Mouse (Mus musculus) spleen, postnatal 4 days (tissue): ENCODE results near the gene Stx18.

Experiments
- DNase-seq, 2 experiments: peaks; one replicate each; pipeline ENCODE4 v3.0.0; 2022; ENCODE audit warnings: low spot score in 2 of 2

Stx18 gene

GRCm38 (mm10) chr5:38129339-38129738 is 90.8 kb downstream of the Stx18 start:
- DNase-seq, result no peak

DNA sequence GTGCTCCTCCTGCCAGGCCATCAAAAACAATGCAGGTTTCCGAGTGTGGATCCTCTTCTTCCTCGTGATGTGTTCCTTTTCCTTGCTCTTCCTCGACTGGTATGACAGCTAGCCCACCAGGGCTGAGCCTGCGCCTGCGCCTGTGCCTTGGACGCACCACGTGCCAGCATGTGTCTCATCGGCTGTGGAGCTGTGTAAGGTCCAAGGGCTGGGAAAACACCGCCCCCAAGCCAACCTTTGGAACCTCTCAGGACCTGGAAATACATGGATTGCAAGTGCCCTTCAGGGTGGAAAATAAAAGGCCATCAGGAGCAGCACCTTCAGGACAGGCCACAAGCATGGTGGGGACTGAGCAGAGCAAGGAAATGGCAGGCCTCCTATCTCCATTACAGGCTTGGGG is 97.7 kb downstream of the Stx18 start:
- no peak for DNase-seq

DNA sequence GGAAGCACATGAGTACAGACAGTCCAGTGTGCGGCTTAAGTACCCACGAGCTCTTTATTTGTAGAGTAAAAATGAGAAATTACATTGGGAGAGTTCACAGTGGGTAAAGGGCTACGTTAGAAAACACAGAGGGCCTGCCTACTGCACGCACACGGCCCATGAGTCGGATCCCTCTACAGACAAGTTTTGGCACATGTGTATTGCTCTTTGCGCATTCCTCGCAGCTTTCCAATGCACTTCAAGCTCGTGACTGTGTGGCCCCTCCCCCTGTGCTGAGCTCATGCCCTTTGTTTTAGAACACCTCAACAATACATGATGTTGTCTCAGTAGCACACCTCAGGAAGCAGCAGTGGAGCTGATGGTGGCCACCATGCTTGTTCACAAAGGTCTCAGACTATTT is 98.6 kb downstream of the Stx18 start:
- no peak for DNase-seq

- DNase-seq, result no peak
These were observed 102.4 kb downstream of the Stx18 start for GRCm38 (mm10) chr5:38140893-38141292.

DNA sequence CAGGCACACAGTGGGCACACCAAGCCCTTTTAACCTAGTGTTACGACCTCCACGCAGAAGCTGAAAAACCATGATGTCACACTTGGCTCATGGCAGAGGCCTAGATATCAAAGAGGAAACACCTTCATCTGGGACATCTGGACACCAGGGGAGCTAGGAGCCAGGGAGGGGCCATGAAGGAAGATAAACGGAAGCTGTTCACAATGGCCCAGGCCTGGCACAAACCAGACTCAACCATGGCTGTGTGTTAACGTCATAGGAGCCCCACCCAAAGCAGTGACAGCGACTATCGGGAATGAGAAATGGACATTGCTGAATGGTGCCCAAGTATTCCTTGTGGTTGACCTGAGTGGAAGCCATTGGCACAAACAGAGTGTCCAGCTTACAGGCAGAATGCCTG is 108.0 kb downstream of the Stx18 start:
- no peak for DNase-seq

DNA sequence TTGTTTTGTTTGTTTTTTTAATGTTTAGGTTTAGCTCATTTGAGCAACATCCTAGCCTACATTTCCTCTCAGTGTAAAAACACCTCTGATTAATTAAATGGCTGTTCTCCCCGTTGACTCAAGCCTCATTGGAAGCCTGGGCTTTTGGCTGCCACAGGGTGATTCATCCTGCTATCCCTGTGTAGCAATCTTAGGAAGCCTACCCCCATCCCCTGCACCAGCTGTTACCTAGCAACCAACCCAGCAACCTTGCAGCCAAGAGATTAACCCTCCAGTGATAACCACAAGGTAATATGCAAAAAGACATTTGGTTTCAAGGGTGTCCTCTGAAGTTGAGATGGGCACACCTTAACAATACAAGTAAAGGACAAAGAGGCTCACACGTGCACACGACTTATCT is 112.7 kb downstream of the Stx18 start:
- DNase-seq, result no peak

GRCm38 (mm10) chr5:38152201-38153108 is 113.9 kb downstream of the Stx18 start:
- no peak for DNase-seq

GRCm38 (mm10) chr5:38153636-38154035 is 115.1 kb downstream of the Stx18 start:
- DNase-seq, result no peak

DNA sequence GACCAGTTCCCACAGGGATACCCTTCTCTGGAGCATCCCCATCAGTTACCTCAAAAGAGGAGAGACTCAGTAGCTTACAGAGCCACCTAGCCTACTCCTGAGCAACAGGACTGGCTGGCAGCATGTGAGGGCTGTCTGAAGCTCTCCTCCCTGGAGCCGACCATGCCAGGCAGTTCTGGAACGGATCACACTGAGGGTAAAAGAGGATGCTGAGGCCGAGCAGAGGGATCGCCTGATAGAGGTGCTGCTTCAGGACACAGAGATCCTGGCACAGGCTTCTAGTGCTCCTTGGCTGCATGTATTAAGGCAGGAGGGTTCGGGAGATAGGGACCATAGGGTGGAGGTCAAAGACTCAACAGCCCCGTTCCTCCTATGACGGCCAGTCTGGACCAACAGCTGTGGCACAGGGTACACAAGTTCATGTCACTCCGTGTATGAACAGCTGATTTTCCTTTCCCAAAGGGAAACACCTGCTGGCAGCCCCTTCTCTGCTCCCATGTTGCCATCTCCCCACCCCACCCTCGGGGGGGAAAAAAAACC is 119.0 kb downstream of the Stx18 start:
- no peak for DNase-seq

DNA sequence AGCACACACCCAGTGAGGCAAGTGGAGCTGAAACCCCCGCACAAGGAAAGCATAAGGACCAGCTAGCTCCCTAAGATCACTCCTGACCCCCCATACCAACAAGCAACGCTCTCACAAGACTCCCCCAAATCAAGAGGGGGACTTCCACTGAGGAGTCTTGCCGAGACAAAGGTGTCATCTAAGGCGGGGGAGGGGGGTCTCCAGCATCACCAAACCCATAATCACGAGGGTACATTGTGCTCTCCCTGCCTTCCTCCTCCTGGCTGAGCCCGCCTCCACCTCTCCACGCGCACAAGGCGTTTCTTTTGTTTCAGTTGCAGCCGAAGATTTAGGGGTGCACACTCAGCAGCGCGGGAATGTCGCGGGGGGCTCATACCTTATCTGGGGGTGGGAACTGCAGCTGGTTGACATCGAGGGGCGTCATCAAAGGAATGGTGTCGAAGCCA is 120.0 kb downstream of the Stx18 start:
- no peak for DNase-seq

- no peak for DNase-seq
These were observed 120.5 kb downstream of the Stx18 start for GRCm38 (mm10) chr5:38158947-38159633.

DNA sequence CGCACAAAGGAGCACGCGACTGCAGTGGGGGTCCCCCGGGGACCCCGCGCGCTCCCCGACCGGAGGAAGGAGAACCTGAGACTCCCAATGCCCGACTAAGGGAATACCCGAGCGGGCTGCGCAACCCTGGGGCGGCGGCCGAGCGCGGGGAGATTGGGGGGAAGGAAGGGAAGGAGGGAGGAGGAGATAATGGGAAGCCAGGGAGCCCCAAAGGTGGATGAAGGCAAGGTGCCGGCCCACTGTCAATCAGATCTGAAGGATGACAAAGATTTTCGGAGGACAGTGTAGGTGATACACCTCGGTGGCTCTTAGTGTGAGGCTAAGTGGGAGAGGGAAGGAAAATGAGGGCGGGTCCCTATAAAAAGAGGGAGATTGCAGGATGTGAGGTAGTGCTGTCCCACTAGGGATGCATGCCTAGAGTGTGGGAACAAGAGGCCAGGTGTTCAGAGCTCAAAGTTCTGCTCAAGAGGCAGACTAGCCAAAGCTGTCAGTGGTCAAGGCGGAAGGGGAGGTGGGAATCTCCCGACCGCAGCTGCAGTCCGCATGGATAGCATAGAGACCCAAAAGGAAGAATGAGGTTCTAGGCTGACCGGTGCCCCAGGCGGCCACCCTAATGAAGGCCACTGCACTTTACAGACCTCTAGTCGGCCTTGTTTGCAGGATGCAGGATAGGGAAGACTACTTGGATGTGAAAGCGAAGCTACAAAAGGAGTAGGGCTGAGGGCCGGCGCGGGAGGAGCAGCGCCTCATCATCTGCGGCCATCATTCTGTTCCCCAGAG is 121.3 kb downstream of the Stx18 start, which contains the start of gene Nsg1:
Nsg1 (minus strand) TSS at position 274 of the 780 bp plus-strand sequence.
- no peak for DNase-seq

- DNase-seq, result no peak
These were observed 130.0 kb downstream of the Stx18 start for GRCm38 (mm10) chr5:38168497-38168896.

DNA sequence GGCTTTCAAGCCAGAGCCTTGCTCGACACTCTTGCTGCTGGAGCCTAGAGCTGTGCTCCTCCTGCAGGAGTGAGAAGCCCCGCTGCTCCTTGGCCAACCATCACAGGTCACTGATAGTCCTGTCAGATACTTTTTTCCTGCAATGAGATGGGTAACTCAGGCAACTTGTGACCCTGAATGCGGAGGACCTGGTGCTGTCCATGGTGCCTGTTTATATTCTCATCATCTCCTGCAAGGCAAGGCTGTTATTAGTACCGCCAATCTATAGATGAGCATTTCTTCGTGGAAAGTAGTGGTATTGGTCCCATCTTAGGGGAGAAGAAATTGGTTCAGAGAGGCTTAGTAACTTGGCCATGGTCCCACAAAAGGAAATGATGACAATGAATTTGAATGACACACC is 135.2 kb downstream of the Stx18 start:
- DNase-seq, result no peak

GRCm38 (mm10) chr5:38174256-38174912 is 135.8 kb downstream of the Stx18 start:
- DNase-seq, result no peak

GRCm38 (mm10) chr5:38184688-38185285 is 146.2 kb downstream of the Stx18 start:
- DNase-seq, result no peak

GRCm38 (mm10) chr5:38187006-38187405 is 148.5 kb downstream of the Stx18 start:
- no peak for DNase-seq
